Mouse (Mus musculus): ENCODE data around the gene Ptprf.

DNA sequence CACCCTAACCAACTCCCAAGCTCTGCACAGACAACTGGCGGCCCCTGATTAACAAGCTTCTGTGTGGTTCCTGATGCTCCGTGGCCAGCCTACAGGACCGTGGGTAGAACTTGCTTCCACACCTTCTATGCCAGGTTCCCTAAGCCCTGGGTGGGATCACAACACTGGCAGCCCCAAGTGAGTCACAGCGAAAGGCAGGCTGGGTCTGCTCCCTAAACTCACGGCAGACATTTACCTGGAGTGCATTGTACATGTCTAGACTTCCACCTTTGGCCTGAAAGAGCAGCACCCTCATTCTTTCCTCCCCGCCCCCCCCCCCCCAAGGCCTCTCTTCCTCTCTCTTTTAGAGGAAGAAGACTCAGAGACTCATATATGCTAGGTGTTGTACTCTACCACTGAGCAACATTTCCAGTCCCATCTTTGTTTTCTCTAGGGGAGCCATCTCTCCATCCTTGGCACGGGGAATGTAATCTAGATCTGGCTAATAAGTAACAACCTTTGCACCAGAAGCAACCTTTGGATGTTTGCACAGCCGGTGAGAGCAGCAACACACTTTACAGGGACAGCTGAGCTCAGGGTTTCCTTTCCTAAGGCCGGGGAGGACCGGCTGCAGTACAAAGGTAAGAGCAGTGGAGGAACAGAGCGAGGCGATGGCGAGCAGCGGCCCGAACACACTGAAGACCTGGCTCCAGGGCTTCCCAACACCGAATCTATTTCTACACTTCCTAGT lies 51.1 kb downstream of the Ptprf start:
- no peak for TF ChIP-seq CTCF (IDR thresholded peaks at IDR 0.05; ENCODE audit: borderline replicate concordance, control insufficient read depth, extremely low read depth, insufficient read depth, low read length, poor library complexity)
- no peak for TF ChIP-seq POLR2A (IDR thresholded peaks at IDR 0.05; ENCODE audit: control insufficient read depth, extremely low read depth, insufficient read depth, low read length, poor library complexity)

Measured in thymus, adult 2 months (tissue).